Mouse (Mus musculus) heart, adult 8-10 months (tissue): ENCODE data around the gene Padi2. TPM values are rescaled to one million over a fixed set of nuclear protein-coding genes. Genes with fewer than 3 reads are reported as not detected.

Source experiments
- DNase-seq: peaks from one replicate; pipeline ENCODE4 v3.0.0; 2022; ENCODE audit warnings: low spot score
- total RNA-seq, 4 experiments: library from RNA; stranded (reverse); gene quantifications; 2 replicates each; pipeline ENCODE4 v1.2.4; 2022

Padi2 gene
- total RNA-seq, 4 experiments from 2014 or later: 0.72 to 1.3 (median 1.2) TPM

DNA sequence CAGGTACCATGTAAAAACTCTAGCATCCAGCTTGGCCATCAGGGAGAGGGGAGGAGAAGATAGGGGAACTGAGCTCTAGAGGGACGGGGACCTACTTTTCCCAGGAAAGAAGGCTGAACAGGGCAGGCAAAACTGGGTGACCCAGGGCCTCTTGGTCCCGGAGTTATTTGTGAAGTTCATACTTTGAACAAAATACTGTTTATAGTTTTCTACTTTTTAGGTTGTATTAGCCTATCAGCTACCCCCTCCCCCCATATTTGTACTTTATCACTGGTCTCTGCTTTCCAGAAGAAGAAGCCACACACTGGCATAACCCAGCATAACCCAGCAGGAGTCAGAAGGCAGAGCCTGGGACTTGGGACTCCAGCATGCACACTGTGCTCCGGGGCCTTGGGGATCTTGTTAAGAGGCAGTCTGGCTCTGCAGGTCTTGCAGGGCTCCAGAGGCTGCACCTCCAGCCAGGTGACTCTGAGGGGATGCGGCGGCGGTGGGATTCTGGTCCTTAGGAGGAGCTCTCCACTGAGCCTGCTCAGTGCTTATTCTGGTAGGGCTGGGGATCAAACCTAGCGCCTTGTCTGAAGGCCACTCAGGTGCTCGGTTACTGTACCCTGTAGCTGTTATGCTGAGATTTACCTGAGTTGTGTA lies 25.0 kb upstream of the Padi2 start:
- no peak for DNase-seq

DNA sequence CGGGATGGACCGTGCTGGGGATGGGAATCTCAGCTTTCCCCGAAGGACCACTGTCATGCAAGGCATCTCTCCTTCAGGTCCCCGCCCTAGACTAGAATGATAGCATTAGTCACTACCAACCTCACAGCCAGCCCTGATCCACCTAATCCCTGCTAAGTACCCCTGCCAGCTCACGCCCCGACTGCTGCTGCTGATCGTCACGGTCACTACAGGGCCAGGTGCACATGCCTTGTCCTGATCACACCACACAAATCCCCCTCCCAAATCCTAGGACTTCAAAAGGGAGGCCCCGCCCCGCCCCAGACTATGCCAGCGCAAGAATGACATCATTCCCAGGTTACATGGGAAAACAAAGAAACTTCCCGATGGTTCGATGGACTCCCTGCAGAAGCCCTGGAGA lies 24.4 kb upstream of the Padi2 start:
- no peak for DNase-seq

DNA sequence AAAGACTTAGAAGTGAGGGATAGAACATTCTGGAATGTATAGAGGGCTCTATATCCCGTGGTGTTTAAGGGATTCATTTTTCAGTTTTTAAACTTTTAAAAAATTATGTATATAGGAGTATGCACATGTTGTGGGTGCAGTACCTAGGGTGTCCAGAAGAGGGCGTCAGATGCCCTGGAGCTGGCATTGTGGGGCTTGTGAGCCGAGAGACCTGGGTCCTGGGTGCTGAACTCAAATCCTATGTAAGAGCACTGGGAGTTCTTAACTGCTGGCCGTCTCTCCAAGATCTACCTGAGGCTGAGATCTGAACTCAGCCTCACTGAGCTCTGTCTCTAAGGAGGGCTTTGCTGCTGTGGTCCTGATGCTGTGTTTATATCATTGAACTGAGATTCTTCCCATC lies 23.8 kb upstream of the Padi2 start:
- no peak for DNase-seq

DNA sequence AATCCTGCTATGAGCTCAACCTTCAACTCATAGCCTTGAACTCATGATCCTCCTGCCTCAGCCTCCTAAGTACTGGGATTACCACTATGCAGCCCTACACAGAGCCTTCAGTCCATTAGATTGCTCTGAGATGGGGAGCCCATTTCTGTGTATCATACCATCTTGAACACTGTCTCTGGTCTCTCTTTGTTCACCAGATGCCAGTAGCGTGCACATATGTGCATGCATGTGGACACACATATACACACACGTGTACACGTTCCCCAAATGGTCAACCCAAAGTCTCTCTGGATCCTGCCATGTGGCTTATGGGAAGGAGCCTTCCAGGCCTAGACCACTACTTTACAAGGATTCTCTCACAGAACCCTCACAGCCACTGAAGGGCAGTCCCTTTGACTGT lies 23.2 kb upstream of the Padi2 start:
- DNase-seq: no peak

DNA sequence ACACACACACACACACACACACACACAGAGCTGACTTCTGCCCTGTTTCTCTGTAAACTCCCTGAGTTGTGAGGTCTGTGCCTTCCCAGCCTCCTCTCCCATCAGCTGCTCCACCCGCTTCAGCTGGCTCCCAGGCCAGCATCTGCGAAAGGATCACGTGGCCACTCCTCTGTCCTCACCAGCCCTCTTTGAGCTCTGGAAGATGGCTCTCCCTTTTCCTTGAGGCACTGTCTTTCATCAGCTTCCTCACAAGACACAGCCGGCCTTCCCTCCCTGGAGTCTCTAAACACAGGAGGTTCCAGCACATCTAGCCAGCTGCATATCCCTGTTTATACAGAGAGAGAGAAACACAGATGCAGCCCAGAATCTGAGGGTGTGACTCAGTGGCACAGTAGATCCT lies 22.3 kb upstream of the Padi2 start:
- DNase-seq: no peak

DNA sequence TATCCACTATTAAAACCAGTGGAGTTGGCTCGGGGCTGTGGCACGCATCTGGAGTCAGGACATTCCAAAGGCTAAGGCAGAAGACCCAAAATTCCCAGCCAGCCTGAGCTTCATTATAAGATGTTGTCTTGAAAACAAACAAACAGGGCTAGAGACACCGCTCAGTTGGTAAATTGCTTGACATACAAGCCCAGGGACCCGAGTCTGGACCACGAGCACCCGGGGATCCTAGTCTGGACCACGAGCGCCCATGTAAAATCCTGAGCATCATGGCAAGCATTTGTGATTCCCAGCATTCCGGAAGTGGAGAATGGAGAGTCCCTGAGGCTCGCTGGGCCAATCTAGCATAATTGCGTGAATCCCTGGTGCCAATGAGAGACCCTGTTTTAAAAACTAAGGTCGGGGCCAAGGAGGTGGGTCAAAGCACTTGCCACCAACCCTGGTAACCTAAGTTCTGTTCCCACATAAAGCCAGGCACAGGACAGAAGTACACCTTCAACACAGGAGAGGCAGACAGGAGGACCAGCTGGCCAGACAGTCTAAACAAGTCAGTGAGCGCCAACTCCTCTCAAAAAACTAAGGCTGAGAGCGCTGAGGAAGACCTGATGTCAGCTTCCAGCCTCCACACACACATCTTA lies 14.5 kb upstream of the Padi2 start:
- DNase-seq: no peak

DNA sequence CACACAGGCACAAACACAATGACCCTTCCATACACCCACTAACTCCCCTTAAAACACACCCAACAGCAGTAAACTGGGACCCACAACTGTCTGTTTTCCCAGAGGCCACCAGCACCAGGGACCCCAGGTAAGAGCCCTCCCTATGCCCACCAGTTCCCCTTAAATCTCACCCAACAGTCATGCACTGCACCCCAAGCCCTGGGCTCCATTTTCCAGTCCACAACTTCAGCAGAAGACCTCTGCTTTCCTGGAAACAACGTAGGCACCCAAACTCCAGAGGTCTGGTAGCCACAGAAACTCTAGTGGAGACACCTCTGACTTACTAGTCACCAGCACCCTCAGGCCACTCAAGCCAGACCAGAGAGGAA lies 14.0 kb upstream of the Padi2 start:
- DNase-seq: no peak

DNA sequence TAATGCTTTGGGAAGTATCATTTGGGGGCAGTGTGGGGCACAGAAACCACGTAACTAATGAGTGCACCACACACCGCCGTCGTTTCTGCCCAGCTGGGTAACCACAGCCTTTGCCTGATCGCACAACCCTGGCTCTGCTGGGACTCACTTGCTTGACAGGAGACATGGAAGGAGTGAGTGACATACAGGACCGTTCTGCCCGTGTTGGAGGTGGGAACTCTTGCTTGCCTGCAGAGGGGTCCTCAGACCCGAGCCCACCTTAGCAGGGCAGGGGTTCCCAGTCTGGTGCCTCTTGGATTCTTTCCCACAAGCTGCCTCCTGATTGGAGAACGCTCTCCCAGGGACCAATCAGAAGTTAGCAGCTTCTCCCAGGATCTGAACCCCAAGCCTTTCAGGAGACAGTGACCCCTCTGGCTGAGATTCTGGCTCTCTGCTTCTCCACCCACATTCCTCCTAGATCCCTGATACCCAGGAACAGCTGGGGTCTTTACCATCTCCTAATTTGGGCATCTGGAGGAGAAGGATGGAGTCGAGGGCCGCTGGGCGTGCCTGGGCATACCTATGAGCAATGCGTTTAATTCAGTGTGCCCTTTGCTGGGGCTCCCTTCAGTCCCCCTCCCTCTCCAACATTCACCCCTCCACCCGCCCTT lies 1.2 kb upstream of the Padi2 start:
- DNase-seq: no peak

DNA sequence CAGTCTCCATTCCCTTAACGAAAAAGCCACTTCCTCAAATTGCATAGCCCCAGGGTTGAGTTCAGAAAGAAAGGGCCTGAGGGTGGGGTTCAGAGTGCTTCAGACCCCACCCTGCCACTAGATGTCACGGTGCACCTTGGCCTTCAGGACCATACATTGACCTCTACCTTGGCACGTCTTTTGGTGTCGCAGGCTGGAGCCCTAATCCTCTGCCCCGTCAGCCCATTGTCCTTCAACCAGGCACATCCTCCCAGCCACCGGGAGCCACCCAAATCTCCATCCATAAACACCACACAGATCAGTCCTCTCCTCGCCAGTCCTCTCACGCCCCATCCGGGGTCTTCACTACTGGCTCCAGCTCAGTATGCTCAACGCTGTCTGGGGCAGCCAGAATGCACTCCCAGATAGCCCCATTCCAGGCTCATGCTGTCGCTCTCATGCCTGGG lies 695 bp upstream of the Padi2 start:
- DNase-seq: no peak

DNA sequence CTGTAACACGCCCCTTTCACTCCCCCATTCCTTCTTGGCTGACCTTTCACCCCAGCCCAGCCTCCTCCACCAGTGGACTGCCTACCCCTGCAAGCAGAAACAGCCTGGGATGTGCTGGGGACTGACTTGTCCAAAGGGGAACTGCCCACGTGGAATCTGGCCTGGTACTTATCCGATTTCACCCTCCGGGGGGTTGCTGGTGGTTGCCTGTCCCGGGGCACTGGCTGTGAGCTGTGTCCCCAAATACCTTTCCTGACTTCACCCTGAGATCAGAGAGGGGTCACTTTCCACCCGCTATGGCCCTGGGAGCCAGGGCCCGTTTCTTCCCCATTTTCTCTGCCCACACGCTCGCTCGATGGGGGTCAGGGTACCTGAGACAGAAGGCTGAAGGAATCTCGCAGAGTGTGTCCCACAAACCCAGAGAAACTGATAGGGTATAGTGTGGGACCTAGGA lies 710 bp downstream of the Padi2 start:
- DNase-seq: no peak

DNA sequence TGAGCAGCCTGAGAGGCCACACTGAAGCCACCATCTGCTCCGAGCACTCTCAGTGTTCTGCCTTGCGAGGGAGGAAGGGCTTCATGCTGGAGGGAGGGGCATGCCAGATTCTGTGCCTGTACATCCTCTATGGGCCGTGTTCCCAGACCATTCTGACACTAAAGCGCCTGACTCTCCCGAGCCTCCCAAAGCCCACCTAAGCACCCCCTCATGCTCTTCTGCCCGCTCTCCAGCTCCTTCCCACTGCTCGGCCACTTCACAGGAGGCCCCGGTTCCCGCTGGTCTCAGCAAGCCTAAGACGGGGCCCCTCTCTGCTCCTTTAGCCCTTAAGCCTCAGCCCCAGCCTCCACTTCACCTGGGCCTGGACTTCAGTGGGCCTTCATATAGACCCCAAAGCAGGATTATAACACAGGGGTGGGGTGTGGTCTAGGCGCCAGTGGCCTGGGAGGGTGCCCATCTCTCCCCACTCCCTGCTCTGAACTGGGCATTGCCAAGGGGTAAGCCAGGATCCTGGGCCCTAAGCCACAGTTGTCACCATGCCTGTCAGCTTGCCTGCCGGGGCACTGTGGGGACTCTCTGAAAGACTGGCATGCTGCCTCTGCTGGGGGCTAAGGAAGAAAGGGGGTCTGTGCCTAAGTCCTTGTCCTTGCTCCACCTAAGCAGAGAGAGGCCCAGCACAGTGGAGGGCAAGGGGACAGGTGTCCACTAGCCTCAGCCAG lies 1.3 kb downstream of the Padi2 start:
- DNase-seq: no peak

DNA sequence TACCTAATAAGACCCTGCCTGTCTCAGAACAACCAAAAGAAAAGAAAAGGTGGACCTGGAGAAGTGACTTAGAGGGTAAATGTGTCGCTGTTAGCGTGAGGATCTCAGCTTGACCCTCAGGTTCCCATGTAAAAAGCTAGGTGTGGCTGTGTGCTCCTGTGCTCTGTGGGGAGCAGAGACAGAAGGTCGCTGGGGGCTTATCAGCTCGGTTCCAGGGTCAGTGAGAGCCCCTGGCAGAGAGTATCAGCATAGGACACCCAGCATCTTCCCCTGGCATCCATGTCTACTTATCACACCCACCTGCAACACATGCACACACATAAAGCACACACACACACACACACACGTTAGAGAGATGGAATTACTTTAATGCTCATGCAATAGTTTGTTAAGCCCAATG lies 2.5 kb downstream of the Padi2 start:
- DNase-seq: no peak

DNA sequence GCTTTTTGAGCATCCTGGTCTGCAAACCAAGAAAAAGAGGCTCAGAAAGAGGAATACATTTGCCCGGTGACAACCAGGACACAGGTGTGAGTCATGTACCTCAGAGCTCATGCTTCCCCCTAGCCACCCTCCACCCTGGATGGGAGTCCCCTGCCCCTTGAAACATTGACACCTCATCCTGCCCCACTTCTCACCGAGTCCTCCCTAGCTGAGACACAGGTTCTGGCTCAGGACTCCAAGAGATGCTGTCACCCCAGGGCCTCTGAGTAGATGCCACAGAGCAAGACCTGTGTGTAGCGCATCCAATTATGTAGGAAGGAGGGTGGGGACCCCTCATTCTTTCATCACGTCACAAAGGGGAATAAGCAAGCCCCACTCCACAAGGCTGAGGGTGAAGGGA lies 3.4 kb downstream of the Padi2 start:
- no peak for DNase-seq

DNA sequence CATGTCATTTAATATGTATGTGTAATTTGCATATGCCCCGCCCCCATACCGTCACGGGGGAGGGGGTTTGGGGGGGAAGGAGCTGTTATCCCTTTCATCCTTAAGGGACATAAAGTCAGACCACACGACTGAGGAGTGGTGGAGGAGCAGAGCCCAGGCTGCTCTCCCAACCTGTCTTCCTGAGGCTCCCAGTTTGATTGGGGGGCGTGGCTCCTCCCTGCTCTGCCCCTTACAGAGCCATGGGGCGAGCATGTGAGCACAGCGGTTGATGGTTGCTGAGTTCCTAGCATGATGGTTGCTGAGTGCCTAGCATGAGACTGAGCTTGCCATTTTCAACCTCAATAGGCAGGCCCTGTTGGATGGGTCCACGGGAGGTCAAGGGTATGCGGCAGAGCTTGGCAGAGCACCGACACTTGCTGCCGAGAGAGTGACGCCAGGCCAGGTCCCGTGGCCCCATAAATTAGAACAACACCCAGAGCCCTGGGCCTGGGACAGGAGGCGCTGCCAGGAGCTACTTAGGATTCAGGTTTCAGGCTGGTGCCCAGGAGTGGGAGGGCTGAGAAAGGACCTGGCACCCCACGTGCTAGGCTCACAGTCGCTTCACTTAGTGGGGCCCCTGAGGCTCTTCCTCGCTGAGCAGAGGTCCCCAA lies 4.6 kb downstream of the Padi2 start:
- DNase-seq: peak; percentile 25

DNA sequence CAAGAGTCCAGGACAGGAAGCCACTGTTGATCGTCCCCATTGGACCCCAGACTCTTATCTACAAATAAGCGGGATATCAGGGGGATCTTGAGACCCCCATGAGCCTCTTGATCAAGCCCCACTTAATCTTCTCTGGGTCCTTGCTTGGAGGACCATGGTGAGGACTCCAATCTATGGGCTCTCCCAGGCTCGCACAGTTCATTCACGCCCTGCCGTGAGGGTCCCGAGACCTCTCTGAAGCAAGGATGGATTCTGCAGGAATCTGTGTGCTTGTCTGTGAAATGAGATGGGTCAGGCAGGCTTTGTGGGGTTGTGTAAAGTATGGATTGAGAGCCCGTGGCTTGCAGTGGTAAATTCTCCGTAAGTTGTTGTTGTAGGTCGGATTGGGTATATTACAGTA lies 5.3 kb downstream of the Padi2 start:
- DNase-seq: no peak

DNA sequence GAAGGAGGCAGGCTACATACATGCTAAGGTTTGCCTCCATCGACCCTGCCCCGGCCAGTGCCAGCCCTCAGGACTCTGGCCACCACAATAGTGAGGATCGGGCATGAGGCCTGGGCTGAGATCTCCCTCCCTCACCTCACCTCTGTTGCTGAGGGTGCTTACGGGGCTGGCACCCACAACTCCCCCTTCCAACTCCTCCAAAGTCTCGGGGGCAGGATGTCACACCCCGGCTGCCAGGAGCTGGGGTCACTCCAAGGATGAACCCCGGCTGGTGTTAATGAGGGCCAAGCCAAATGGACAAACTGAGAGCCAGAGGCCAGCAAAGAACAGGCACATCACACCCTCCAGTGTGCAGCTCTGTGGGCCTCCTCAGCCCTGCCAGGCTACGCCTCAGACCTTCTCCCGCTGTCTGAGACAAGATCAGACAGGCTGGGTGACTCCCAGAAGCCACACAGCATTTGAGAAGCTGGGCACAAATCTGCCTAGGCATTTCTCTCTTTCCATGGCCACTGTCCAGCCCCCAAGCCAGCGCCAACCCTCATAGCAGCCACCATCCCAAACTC lies 6.2 kb downstream of the Padi2 start:
- no peak for DNase-seq

DNA sequence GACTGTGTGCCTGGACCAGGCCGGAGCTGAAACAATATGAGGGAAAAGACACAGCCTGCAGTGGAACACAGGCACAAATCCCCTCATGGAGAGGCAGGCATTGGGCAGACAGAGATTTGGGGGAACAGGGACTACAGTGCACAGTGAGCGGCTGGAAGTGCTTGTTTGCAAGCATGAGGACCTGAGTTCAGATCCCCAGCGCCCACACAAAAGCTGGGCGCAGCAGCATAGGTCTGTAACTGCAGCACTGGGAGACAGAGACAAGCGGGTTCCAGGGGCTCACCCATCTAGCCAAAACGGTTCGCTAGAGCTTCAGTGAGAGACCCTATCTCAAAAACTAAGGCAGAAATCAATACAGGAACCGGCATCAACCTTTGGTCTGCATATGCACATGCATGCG lies 7.4 kb downstream of the Padi2 start:
- no peak for DNase-seq

DNA sequence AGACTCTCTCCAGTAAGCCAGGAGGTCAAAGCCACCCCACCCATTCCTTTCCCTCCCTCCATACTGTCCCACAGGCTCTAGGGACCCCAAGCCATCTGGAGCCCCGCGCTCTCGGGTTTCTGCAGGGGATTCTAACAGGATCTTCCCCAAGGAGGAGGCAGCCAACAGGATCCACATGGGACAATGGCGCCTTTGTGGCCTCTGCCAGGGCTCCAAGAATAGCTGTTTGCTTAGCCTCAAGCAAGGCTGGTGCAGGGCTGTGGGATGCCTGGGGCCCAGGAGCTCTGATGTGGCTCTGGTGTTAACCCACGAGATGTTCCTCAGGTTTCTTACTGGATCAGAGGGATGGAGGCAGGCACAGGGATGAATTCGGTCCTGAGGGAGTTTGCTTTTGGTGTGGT lies 8.6 kb downstream of the Padi2 start:
- DNase-seq: no peak

DNA sequence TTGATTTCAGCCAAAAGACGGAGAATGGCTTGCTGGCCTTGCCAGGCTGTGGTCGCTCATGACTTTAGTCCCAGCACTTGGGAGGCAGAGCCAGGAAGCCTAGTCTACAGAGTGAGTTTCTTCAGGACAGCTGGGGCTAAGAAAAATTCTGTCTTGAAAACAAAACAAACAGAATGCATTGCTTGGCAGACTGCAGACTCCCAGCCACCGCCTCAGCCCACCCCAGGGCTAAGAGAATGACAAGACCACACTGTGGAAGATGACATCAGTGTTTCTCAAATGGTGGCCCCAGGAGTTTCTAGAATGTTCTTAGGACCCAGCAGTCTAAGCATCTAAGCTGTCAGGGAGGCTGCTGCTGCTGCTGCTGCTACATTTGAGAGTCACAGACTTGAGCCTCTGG lies 9.1 kb downstream of the Padi2 start:
- DNase-seq: no peak

DNA sequence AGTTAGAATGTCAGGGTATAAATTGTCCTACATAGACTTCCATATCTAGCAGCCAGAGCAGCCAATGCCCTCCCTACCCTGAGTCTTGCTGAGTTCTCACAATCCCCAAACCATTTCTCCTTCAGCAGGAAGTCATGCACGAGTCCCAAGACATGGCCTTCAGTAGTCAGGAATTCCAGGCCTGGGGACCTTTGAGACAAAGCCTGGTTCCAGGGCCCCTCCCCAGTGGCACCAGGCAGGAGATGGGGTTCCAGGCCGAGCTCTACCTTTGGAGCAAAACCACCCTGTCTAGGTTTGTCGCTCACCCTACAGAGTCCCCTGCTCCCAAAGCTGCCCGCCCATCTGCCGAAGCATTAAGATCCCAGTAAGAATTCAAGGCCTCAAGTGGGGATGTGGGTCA lies 10.2 kb downstream of the Padi2 start:
- no peak for DNase-seq

DNA sequence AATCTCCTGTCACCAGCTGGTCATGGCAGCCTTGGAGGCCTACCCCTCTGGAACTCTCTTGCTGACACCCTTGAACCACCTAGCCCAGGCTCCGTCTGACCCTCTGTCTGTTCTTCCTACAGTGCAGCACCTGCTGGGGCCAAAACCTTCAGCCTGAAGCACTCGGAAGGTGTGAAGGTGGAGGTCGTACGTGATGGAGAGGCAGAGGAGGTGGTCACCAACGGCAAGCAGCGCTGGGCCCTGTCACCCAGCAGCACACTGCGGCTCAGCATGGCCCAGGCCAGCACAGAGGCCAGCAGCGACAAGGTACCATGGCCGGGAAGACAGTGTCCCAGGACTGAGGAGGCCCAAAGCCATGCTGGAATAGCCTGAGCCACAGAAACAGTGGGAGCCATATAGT lies 11.3 kb downstream of the Padi2 start:
- DNase-seq: no peak
